Mouse (Mus musculus) erythroblast, adult 5-6 weeks (primary cell): ENCODE measurements around the gene Gna11. TPM values are rescaled to one million over a fixed set of nuclear protein-coding genes. Genes with fewer than 3 reads are reported as not detected.

Experiments
- ATAC-seq: replicated peaks from 2 replicates; pipeline ENCODE4 v1.8.0; 2016; ENCODE audit warnings: moderate number of reproducible peaks, mild to moderate bottlenecking, moderate TSS enrichment, inconsistent platforms; ENCODE audit not compliant: poor library complexity, low FRiP score, severe bottlenecking
- total RNA-seq, 2 experiments: library from RNA; stranded (forward) in 1 of 2; stranded (reverse) in 1 of 2; fragments of 150-400 nt in 1 of 2; fragments of 200-764, 138-1000 nt in 1 of 2; gene quantifications; 2 replicates each; pipeline versions ENCODE4 v1.2.3 to v1.2.4; 2015 to 2017; ENCODE audit warnings: low replicate concordance in 2 of 2

Gene Gna11
- total RNA-seq, 2 experiments from 2014 or later, result 1.9 to 10.9 TPM

DNA sequence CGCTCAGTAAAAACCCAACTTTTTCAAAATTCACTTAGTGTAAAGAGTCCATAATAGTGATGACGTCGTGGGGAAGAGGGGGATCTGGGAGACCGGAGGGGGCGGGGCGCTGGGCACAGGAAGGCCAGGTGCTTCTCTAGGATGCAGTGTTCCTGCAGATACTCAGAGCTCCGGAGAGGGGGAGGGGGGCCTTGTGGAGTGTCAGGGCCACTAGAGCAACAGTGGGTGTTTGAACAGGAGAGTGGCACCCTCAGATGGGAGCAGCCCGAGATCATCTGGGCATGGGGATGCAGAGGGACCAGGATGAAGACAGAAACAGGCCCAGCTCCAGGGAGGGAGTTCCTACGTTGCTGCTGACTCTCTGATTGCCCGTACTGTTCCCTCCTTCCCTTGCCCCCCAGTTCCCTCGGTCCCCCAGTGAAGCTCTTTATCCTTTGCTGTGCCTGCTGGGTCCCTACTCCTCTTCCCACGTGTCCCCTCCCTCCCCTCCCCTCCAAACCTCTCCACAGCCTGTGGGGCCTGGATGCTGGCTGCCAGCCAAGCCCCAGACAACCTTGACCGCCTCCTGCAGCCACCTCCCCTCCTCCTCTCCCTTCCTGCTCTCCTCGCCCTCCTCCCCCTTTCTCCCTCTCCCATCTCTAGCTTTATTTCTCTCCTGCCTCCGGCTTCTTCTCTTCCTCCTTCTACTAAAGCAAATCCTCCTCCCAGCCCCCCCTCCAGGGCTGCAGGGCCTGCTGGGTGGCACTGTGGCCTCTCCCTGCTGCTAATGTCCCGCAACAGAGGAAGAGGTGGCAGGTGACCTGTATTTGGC, 23.6 kb upstream of the Gna11 start:
- no peak for ATAC-seq

DNA sequence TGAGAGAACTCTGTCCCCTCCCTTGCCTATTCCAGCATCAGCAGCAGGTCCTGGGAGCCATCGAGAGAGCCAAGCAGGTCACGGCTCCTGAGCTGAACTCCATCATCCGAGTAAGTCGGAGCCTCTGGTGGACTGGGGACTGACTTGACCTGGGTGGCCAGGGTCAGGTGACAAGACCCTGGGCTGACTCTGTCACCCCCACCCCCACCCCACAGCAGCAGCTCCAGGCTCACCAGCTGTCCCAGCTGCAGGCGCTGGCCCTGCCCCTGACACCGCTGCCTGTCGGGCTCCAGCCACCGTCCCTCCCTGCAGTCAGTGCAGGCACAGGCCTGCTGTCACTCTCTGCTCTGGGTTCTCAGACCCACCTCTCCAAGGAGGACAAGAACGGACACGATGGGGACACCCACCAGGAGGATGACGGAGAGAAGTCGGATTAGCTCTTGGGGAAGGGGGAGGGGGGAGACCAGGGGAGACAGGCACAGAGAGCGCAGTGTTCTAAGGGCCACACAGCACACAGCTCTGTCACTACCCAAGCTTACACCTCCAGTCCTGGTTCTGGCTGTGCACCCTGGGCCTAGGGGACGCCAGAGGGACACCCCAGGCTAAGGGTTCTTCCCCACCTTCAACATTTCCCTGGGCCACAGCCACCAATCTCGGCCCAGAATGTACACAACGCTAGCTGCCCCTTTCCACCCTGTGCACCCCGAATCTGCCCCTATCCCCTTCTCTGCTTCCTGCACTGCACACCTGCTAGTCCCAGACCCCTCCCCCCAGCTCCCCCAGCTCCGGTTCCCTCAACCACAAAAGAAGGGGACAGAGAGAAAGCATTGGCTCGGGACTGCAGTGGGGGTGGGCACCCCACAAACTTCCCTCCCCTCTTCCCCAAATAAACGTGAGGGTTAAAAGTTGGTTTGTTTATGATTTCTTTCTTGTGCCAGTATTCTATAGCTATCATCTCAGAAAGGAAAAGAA, 20.6 kb upstream of the Gna11 start:
- no peak for ATAC-seq

DNA sequence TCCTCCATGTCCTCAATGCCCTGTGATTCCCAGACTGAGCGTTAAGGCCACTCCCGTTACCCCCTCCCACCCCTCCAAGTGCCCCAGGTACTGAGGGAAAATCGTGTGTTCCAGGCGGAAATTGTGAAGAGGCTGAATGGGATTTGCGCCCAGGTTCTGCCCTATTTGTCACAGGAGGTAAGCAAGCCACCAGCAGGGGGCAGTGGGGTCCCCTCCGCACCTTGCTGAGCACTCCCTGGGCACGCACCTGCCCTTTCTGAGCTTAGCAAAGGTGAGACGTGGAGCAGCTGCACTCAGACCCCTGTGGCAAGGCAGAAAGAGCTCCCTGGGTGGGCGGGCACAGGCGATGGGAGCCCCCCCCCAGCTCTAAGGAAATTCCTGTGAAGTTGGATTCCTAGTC, 19.7 kb upstream of the Gna11 start:
- ATAC-seq, result 0 out of 2 replicates have a peak, but pooled peaks have one; percentile 32

DNA sequence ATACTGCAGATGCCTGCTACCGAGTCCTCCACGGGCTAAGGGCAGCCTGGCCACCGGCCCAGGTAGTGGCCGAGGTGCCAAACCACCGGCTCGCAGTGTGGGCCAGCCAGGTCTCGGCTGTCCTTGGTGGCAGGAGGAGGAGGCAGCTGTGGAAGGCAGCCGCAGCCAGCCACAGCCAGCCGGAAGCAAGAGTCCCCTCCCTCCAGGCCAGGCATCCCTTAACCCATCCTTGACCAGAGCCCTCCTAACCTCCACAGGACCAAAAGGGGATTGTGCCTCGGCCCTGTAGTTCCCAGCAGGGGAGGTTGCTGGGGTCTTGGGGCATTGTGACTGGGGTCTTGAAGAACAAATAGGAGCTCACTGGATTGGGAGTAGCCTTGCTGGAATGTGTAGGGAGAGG, 19.2 kb upstream of the Gna11 start:
- no peak for ATAC-seq

DNA sequence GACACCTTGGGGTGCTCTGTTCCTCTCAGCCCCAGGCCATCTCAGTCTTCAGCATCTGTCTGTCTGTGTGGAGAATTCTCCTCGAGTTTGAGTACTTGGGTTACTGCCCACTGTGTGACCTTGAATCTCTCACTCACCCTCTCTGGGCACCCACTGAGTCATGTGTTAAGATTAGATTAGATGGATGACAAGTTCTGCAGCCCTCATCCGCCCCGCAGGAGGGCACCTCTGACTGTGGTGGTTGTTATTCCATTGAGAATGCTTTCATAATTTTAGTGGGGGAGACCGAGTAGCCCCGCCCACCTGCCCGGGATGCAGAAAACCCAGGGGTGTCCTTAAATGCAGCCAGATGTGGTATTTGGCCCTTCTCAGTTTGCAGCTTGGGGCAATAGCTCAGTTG, 18.5 kb upstream of the Gna11 start:
- no peak for ATAC-seq

DNA sequence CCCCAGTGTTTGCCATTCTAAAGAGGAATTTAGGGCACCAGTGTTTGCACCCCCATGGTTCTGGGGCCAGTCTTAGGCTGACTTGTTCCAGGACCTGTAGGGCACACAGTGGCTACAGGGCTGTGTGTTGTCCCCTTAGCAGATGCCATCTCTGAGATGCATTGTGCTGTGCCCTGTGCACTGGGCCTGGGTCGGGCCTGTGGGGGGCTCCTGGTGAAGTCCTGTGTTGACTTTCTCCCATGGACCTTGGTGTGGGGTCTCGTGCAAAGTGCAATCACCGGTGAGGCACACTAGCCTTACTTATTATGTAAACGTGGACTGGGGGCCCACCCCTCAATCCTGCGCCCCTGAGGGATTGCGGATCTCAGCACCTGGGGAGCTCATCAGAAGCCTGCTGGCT, 17.4 kb upstream of the Gna11 start:
- ATAC-seq, result no peak

DNA sequence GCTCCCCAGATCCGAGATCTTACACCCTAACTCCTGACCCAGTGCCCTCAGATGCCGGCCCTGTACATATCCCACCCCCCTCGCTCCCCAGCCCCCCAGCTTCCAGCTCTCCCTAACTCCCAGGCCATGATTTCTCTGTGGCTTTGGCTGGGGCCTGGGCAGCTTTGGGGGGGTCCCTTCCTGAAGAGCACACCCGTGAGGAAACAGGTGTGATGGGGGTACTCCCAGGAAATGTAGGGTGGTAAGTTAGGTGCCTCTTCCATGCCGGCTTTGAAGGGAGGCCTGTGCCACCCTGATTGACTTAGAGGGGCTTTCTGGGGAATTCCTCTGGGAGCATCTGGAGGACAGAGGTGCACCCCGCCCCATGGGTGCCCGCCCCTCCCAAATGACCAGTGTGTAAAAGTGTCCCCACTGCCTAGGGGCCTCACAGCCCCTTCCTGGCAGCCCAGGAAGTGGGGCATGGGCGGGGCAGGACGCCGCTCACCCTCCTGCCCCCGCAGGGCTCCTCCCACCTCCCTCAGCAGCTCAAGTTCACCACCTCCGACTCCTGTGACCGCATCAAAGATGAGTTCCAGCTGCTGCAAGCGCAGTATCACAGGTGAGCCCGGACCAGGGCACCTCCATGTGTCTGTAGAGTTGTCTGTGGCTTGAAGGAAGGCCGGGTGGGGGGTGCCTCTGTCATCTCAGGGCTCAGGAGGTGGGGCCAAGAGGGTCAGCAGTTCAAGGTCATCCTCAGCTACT, 15.9 kb upstream of the Gna11 start:
- peak; percentile 35; the same call in 1 of the 2 replicates for ATAC-seq

DNA sequence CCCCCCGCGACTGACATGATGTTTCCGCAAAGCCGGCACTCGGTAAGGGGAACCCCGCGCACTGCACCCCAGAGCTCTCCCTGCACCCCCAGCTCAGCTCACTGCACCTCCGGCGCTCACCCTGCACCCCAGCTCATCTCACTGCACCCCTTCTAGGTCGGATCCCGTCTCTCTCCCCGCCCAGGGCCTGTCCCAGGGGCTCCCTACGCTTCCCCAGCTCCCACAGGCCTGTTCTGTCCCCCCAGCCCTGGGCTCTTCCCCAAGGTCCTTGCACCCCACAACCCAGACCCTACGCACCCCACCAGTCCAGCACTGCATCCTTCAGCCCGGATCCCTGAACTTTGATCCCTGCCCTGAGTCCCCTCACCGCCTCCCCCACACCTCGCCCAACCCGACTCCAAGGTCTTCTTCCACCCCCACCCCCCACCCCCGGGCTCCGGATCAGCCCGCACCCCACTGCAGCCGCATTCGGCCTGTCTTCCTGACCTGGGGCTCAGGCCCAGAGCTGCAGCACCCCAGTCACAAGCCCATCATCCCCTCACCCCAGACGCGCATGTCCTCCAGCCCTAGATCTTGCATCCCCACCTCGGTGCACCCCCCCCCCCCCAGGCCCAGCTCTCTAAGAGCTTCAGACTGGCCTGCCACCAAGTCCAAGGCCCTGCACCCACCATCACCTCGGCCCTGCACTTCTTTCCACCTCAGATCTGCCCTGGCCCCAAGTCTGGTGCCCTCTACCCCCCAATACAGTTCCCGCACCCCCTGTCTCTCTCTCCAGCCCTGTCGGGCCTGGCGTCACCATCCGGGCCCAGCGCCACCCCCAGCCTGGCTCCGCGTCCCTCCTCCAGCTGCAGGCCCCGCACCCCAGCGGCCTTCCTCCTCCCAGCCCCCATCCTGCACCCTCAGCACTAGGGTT, 14.9 kb upstream of the Gna11 start:
- peak; percentile 26; the same call in 1 of the 2 replicates for ATAC-seq

DNA sequence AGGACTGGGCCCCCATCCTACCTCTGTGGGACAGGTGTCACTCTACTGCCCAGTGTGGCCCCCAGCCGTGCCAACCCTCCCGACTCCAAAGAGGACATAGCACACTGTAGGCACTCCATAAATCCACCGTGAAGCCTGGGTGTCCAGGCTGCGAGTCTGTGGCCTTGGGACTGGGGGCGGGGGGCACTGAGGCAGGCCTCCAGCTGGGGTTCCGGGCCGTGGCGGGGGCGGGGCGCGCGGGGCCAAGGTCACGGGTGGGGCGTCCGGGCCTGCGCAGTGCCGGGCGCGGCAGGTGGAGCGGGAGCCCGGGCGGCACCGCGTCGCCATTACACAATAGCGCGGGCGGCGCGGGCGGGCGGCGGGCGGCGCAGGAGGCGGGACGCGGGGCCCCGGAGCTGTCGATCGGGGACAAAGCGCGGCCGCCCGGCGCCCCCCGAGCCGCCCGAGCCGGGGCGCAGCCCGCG, 14.2 kb upstream of the Gna11 start, which contains the start of gene Aes:
Gene Aes, plus strand, starts transcription at position 326 of the 464 bp plus-strand sequence.
- peak; percentile 41 for ATAC-seq

DNA sequence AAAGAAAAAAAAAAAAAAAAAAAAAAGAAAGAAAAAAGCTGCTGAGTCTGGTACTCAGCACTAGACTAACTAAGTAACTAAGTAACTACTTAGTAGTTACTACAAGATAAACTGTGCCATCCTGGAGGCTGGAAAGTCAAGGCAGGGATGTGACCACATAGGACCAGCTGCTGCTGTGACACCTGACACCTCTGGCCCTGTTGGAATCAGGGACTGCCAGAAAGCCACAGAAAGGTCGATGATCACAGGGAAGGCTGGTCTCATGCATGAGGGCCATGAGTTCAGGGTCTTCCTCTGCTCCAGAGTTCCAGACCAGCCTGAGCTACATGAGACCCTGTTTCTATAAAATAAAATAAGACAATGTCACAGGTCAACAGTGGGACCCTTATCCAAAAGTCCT, 12.5 kb upstream of the Gna11 start:
- no peak for ATAC-seq

DNA sequence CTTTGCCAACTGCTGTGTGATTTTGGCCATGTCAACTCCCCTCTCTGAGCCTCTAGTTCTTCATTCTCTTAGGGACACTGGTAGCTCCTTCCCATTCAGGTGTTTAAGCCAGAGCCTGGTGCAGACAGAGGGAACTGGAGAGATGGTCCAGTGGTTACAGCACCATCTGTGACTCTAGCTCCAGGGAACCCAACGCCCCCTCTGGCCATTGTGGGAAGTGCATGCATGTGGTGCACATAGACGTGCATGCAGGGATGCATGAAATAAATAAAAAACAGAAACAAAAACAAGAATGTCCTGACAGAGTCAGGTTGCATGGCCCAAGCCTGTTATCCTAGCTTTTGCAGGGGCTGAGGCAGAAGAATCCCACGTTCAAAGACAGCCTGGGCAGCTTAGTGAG, 11.3 kb upstream of the Gna11 start:
- ATAC-seq, result no peak

DNA sequence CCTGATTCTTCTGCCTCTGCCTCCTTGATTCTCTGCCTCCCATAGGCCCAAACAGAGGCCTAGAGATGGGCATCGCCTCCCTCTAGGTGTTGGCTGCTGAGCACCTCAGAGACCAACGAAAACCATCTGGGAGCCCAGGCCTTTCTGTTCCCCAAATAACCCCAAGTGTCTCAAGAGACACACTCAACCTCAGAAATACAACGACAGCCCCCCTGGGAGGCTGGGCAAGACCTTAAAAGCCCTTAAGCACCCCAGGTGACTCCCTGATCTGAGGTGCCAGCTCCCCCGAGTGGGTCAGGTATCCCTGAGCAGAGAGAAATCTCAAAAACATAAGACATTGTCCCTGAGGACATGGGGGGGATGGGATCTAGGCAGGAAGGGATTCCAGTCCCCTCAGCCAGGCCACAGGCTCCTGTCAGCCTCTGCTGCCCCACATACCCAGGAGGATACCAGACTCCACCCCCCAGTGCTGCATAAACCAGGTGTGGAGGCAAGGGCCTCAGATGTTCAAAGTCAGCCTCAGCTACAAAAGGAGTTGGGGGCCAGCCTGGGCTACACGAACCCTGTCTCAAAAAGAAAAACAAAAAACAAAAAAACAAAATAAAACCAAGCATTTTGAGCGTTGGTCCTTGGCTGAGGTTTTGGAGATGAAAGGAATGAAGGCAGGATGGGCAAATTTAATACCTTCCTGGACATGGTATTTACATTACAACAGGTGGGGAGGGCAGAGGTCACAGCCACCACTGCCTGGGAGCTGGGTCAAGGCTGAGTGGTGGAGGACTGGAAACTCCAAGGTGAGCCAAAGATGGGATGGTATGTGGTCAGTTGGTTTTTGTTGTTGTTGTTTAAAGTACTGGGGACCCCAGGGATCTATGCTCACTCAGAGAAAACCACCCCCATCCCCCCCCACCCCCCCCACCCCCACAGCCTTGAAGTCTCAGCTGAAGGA, 9.1 kb upstream of the Gna11 start:
- ATAC-seq, result no peak

DNA sequence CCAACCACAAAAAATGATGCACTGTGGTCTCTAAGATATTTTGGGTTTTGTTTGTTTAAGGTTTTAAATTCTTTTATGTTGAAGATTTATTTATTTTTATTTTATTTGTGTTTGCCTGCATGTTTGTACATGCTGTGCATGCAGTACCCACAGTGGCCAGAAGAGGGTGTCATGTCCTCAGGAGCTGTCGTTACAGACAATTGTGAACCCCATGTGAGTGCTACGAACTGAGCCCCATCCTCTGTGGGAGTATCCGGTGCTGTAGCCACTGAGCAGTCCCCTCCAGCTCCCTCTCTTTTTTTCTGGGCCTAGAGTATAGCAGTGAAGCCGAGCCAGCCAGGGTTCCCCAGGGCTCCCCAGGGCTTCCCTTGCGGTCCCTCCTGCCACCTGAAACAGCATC, 8.2 kb upstream of the Gna11 start:
- no peak for ATAC-seq

DNA sequence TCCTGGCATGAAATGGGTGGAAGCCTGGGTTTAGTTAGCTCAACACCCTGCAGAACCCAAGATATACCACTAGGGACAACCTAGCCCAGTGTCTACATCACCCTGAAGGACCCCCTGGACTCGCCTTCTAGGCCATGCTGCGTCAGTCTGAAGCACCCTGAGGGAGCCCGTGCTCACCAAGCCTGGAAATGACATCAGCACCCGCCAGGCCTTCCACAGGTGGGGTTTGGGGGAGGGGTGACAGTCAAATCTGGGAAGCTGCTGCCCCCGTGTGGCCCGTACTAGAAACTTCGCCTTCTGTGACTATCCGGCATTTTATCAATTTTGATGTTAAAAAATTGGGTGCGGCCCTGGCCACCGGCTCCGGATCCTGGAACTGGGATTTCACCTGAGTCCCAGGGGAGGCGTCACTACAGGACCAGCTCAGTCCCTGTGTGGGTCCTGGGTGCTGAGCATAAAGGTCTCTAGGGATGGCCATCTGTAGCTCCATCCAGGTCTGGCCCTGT, 6.7 kb upstream of the Gna11 start:
- peak; percentile 78 for ATAC-seq

DNA sequence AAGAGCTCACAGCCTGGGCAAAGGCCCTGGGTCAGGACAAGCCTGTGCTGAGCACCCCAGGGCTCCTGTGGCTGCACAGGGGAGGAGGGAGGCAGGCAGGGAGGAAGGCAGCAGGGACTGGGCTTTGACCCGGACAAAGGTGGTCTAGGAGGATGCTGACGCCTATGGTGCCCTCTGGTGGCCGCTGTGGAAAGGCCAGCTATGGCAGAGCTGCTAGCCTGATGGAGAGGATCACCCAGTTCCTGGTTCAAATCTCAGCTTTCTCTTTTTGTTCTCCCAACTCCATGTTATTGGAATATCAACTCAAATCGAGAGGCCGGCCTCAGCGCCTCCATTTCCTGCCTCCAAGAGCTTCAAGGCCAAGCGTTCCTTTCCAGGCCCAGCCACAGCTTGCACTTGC, 5.3 kb upstream of the Gna11 start:
- peak; percentile 51; the same call in 1 of the 2 replicates for ATAC-seq

DNA sequence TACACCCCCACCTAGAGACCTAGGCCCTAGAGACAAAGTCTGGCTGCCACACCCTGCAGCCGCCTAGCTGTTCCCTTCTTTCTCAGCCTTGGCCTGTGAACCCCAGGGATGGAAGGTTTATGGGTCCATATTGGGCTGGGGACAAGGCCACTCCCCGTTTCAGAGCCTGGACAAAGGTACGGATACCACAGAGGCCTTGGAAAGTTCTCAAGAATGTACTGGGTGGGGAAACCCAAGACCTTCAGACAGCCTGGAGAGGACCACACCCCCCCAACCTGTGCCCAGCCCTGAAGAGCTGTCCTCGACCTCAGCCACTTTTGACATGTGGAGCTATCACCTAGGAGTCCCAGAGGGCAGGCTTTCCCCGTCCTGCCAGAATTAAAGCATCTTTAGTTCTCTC, 4.0 kb upstream of the Gna11 start:
- no peak for ATAC-seq

DNA sequence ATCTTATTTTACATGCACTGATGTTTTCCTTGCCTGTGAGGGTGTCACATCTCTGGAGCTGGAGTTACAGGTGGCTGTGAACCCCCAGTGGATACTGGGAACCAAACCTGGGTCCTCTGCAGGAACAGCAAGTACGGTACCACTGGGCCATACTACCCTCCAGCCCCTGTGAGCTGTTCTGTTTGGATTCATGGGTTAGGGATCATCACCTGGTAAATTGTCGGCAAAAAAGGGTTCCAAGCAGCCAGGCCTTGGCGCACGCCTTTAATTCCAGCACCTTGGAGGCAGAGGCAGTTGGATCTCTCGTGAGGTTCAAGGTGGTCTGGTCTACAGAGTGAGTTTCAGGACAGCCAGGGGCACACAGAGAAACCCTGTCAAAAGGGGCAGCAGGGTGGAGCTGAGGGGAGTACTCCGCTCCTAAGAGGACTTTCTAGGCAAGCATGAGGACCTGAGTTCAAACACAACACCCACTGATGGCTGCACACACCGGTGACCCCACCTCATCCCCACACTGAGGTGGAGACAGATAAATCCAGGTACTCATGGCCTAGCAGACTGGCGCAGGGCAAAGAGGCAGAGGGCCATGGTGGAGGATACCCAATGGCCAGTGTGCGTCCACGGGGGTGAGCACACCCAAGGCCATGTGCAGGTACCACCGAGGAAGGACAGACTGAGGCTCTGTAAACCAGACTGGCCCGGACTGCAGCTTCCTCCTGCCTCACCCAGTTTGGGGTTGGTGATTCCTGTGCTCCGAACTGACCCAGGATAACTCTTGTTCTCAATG, 2.0 kb upstream of the Gna11 start:
- no peak for ATAC-seq
